Mouse (Mus musculus) embryo, embryonic 10.5 days (tissue): ENCODE measurements at regions not wholly inside any gene's neighbourhood (a gene's known extent, or its start where the extent isn't known, plus 50 kb on each side); places are given as distances from the start of the nearest gene placed in this dataset.
A peak's percentile ranks its signal among the peaks of the same experiment; 100 is the strongest.

Experiments
- DNase-seq: peaks from one replicate; pipeline ENCODE4 v3.0.0-alpha.2; 2015; ENCODE audit warnings: low spot score

DNA sequence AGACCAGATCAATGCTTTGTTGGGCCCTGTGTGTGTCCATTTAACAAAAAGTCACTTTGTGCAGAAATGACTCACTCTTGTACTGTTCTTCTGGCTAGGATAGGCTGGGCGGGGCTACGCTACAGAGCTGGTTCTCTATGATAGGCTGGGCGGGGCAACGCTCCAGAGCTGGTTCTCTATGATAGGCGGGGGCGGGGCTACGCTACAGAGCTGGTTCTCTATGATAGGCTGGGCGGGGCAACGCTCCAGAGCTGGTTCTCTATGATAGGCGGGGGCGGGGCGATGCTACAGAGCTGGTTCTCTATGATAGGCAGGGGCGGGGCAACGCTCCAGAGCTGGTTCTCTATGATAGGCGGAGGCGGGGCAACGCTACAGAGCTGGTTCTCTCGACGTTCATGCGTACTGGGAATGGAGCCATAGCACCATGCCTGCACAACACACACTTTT is 80.6 kb upstream of the Ipo5 start:
- DNase-seq, result peak; percentile 82

GRCm38 (mm10) chr14:120831397-120831796 is 79.6 kb upstream of the Ipo5 start:
- no peak for DNase-seq

- DNase-seq, result peak; percentile 96
Observed at GRCm38 (mm10) chr14:120831847-120832613, 79.0 kb upstream of the Ipo5 start.

- no peak for DNase-seq
Observed at GRCm38 (mm10) chr14:120834821-120835220, 76.2 kb upstream of the Ipo5 start.

- DNase-seq, result no peak
Observed at GRCm38 (mm10) chr14:120835758-120836157, 75.3 kb upstream of the Ipo5 start.

DNA sequence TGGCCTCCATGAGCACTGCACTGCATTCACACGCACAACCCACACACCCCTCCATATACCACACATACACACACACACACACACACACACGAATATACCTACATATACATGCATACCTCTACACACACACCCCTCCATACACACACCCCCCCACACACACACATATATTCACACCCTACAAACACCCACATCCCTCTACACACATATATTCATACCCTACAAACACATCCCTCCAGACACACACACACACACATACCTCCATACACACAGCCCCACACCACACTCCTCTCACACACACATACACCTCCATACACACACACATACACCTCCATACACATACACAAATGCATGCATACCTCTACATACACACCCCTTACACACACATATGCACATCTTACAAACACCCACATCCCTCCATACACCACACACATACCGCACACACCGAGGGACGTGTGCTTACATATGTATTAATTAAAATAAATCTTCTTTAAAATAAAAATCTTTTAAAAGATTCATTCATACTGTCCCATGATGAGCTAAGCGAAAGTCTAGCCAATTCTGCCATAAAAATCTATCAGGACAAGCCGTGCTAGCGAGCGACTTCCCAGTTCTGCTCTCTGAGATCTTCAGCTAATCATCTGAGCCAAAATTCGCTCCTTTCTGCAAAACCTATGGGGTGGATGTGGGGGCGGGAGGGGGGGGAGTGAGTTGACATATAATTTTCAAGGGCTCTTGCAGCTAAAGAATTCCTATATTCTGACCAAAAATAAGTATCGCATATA is 74.3 kb upstream of the Ipo5 start:
- DNase-seq, result no peak

GRCm38 (mm10) chr14:120840900-120841299 is 70.1 kb upstream of the Ipo5 start:
- DNase-seq, result no peak

- no peak for DNase-seq
Observed at GRCm38 (mm10) chr14:120841311-120841710, 69.7 kb upstream of the Ipo5 start.

- DNase-seq, result no peak
Observed at GRCm38 (mm10) chr14:120845172-120845571, 65.9 kb upstream of the Ipo5 start.

DNA sequence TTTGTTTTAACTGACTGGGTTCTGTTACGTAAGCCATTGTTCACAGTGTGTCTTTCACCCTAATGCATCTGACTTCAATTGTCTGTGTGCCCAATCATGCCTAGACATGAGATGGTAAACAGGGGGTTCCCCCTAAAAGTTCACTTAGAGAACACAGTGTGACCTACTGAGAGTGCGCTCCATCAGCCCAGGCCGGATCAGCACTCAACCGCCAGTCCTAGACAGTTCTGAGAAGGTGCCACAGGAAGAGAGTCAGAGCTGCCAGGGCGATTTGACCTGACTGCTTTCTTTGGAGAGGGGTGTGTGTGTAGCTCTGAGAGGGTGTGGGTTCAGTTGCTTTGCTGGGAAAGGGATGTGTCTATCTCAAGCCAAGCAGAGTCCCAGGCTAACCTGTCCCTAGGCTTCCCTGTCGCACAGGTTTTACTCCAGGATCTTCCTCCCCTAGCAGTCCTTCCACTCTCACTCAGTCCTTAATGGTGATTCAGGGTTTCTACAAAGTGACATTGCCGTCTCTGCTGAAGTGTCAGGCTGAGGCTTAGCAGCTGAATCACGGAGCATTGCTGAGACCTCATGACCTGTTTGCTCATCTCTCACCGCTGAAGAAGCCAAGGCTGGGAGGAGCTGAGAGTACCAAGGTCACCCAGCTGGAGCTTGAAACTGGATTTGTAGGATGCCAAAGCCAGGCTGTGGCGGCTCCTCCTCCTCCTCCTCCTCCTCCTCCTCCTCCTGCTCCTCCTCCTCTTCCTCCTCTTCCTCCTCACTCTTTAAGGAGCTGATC is 64.8 kb upstream of the Ipo5 start:
- no peak for DNase-seq

- DNase-seq, result no peak
Observed at GRCm38 (mm10) chr14:120847006-120847405, 64.0 kb upstream of the Ipo5 start.

DNA sequence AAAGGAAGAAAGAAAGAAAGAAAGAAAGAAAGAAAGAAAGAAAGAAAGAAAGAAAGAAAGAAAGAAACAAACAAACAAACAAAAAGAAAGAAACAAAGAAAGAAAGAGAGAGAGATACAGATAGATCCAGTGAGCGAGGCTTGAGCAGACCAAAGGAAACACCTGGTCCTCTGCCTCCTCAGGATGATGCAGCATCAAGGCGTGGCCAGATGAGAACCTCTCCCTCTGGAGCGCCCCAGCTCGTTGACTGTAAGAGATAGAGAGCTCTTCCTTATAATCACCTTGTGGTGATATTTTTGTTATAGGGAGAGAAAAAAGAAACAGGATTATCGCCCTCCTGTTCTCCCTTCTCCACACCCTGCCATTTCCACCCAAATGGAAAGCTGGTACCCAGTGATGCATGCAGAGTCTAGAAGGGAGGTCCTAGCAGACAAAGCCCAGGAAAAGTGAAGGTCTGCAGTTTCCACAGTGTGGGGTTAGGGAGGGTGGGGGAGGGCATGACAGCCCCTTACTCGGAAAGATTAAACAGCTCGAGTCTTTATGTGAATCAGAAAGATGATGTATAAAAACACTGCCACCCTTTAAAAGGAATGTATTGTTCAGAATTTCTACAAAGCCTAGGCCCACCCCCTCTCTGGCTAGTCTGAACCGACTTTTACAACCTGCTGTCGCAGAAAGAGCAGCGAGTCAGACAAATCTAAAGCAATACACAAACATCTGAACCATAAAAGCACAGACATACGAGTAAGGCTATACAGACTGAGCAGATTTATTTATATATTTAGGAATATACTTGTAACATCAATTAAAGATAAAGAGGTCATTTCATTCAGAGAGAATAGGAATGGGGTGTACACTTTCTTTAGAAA is 62.7 kb upstream of the Ipo5 start:
- no peak for DNase-seq

GRCm38 (mm10) chr14:120849159-120849558 is 61.9 kb upstream of the Ipo5 start:
- no peak for DNase-seq

DNA sequence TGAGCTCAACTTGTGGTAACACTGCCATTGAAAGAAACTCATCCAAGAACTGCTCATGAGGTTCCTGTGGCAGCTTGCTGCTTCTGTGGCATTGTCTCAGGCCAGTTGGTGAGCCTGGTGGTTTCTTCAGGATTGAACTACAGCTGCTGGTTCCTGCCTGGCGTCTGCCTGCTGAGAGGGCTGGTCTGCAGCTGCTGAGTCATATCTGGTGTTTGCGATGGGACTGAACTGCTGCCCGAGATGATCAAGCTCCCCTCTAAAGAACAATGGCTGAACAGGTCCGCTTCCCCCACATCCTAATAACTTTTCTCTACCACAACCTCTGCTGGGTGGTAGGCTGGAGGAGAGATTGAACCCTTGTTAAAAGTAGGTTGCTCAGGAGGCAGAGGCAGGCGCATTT is 57.4 kb upstream of the Ipo5 start:
- DNase-seq, result no peak

DNA sequence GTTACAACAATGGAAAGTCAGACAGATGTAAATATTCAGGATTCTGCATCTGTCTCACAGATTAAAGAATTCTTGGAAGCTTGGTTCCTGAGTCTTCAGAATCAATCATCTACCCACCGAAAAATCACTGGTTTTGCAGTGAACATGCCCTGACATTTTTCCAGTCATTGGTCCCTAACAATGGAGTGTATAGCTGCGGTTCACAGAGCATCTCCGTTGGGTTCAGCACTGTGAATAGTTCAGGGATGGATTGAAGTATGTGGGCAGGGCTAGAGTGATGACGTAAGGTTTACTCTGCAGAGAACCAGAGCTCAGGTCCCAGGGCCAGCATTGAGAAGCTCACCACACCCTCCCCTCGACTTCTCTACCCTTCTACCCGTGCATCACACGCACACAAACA is 56.5 kb upstream of the Ipo5 start:
- peak; percentile 23 for DNase-seq

DNA sequence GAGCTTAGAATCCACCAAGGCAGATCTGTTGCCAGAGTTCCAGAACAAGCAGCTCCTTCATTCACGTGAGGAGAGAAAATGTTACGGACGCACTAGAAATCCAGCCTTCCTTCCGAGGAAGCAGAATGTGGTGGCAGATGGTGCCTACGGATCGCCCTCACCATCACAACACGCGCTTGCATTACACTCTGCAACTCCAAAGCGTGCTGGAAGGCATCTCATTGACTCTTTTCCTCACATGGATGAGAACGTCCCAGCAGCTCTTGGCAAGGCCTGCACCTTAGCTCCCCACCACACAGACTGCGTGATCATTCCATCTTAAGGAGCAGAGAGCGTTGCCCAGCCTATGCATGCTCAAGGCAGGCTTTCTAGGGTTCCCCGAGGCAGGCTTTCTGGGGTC is 55.8 kb upstream of the Ipo5 start:
- DNase-seq, result no peak
